ENCODE assay signal across 10 mouse cellular contexts in the genomic region with DNA sequence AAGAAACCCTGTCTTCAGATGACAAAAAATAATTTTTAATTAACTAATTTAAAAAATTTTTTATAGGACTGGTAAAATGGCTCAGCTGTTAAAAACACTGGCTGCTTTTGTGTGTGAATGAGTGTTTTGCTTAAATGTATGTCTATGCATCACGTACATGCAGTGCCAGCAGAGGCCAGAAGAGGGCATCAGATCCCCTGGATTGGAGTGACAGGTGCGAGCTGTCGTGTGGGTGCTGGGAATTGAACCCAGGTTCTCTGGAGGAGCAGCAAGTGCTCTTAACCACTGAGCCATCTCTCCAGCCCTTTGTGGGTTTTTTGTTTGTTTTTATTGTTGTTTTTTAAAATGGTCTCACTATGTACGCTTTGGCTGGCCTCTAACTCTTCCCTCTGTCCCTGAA. TPM values are rescaled to one million over a fixed set of nuclear protein-coding genes. Genes with fewer than 3 reads are reported as not detected.
DNase-seq lines count a peak whose midpoint lies in the region; ATAC-seq and TF ChIP-seq lines count a peak whose summit lies in the region.
"Had no signal": no experiment of that assay in that cellular context is flagged by ENCODE, and none has a peak within 500 bp of the region (broad histone marks: within the 10 kb centered on the region; RNA-seq: fewer than 3 reads in every experiment).

No protein-coding gene starts in this region.

- H3K4me1 ChIP-seq in kidney, postnatal 0 days (replicated peaks; ENCODE audit: insufficient read depth, low read length), result no peaks in the 10 kb centered on the region
- no peaks in the 10 kb centered on the region for H3K4me1 ChIP-seq in kidney, embryonic 14.5 days (ENCODE audit: control insufficient read depth, insufficient read depth, low read length)
- peaks cover 4% of the 10 kb centered on the region for H3K4me1 ChIP-seq in ES-Bruce4 (ENCODE audit: control insufficient read depth, insufficient read depth, low read length)
- H3K4me1 ChIP-seq: embryonic facial prominence, embryonic 13.5 days had no signal

- H3K4me2 ChIP-seq in kidney, postnatal 0 days (ENCODE audit: low read length), result no peak overlapping the region
- no peak overlapping the region for H3K4me2 ChIP-seq in kidney, embryonic 14.5 days (replicated peaks; ENCODE audit: low read depth, low read length)
- no peak overlapping the region for H3K4me2 ChIP-seq in myocyte (ENCODE audit: low read depth)
- H3K4me2 ChIP-seq: embryonic facial prominence, embryonic 13.5 days had no signal

- no peak for ATAC-seq in kidney, postnatal 0 days (replicated peaks; ENCODE audit: low FRiP score, low read depth)
- no peak for ATAC-seq in kidney, embryonic 14.5 days (ENCODE audit: low FRiP score, low TSS enrichment)

- no peaks in the 10 kb centered on the region for H3K9me3 ChIP-seq in kidney, postnatal 0 days (replicated peaks; ENCODE audit: low read length)
- 0 out of 2 replicates have a peak, but pooled peaks cover 3% of the 10 kb centered on the region for H3K9me3 ChIP-seq in kidney, embryonic 14.5 days (ENCODE audit: control insufficient read depth, low read length)
- H3K9me3 ChIP-seq in ES-Bruce4 (replicated peaks; ENCODE audit: control insufficient read depth, insufficient read depth, low read length, poor library complexity, severe bottlenecking), result no peaks in the 10 kb centered on the region
- H3K9me3 ChIP-seq: embryonic facial prominence, embryonic 13.5 days had no signal

- no peaks in the 10 kb centered on the region for H3K79me2 ChIP-seq in myocyte (ENCODE audit: control insufficient read depth, insufficient read depth)

- no peak overlapping the region for H3K27ac ChIP-seq in kidney, postnatal 0 days
- no peak overlapping the region for H3K27ac ChIP-seq in kidney, embryonic 14.5 days (ENCODE audit: low read depth, low read length)
- no peak overlapping the region for H3K27ac ChIP-seq in ES-Bruce4 (ENCODE audit: insufficient read depth, low read length)
- H3K27ac ChIP-seq: embryonic facial prominence, embryonic 13.5 days had no signal

- H3K27me3 ChIP-seq in kidney, postnatal 0 days (ENCODE audit: insufficient read depth, low read length), result no peaks in the 10 kb centered on the region
- no peaks in the 10 kb centered on the region for H3K27me3 ChIP-seq in kidney, embryonic 14.5 days (ENCODE audit: control insufficient read depth, insufficient read depth, low read length)
- H3K27me3 ChIP-seq in ES-Bruce4 (ENCODE audit: control insufficient read depth, insufficient read depth, low read length, poor library complexity, severe bottlenecking) (no peaks in the 10 kb centered on the region), myocyte (ENCODE audit: control insufficient read depth, insufficient read depth, insufficient read length) (no peaks in the 10 kb centered on the region)
- H3K27me3 ChIP-seq: embryonic facial prominence, embryonic 13.5 days had no signal

- DNase-seq in kidney, postnatal 0 days (ENCODE audit: low spot score), result no peak
- peak; percentile 60 for DNase-seq in A20 (ENCODE audit: low read depth, low spot score)
- DNase-seq in frontal cortex, adult 2 months (ENCODE audit: extremely low spot score in 1 of 2, low spot score in 1 of 2), result no peak
- DNase-seq in heart, postnatal 14 days, result no peak
- no peak for DNase-seq in left cerebral cortex, postnatal 4 days
- DNase-seq: right cerebral cortex, postnatal 25 days had no signal

- no peak overlapping the region for H3K4me3 ChIP-seq in kidney, postnatal 0 days (replicated peaks; ENCODE audit: low read depth, low read length)
- no peak overlapping the region for H3K4me3 ChIP-seq in kidney, embryonic 14.5 days (ENCODE audit: low read length)
- H3K4me3 ChIP-seq in ES-Bruce4 (ENCODE audit: low read depth, low read length) (no peak overlapping the region), myocyte (no peak overlapping the region)
- H3K4me3 ChIP-seq: embryonic facial prominence, embryonic 13.5 days had no signal

- no peak overlapping the region for H3ac ChIP-seq in myocyte (ENCODE audit: control insufficient read depth, insufficient read length)

- TF ChIP-seq EP300 in ES-Bruce4 (IDR thresholded peaks at IDR 0.05; ENCODE audit: insufficient read depth, low read depth, low read length), result no peak

- peak; percentile 59 for TF ChIP-seq CTCF in kidney, postnatal 0 days (IDR thresholded peaks at IDR 0.05; ENCODE audit: low read depth)
- TF ChIP-seq CTCF in ES-Bruce4 (IDR thresholded peaks at IDR 0.05; ENCODE audit: low read depth, low read length), result peak; percentile 72

- H3K36me3 ChIP-seq in kidney, postnatal 0 days (ENCODE audit: insufficient read depth, low read length), result no peaks in the 10 kb centered on the region
- H3K36me3 ChIP-seq in kidney, embryonic 14.5 days (ENCODE audit: control insufficient read depth, insufficient read depth, low read length), result no peaks in the 10 kb centered on the region
- H3K36me3 ChIP-seq in ES-Bruce4 (ENCODE audit: control insufficient read depth, insufficient read depth, low read length, poor library complexity, severe bottlenecking) (no peaks in the 10 kb centered on the region), myocyte (ENCODE audit: control insufficient read depth, insufficient read depth) (no peaks in the 10 kb centered on the region)

- intact Hi-C loops in heart, postnatal 14 days (cut with DNase I), result no loop called here
- intact Hi-C loops in left cerebral cortex, postnatal 4 days (cut with DNase I), result no loop called here

- 93% methylated on average over 4 of the region's 4 CpGs for WGBS in kidney, postnatal 0 days
- WGBS in kidney, embryonic 14.5 days, result 91% methylated on average over 4 of the region's 4 CpGs

- TF ChIP-seq POLR2A in ES-Bruce4 (IDR thresholded peaks at IDR 0.05; ENCODE audit: insufficient read depth, low read length) (no peak), myocyte (IDR thresholded peaks at IDR 0.05; ENCODE audit: insufficient read length, low read depth) (no peak)

- no peak overlapping the region for H3K9ac ChIP-seq in kidney, postnatal 0 days (ENCODE audit: low read depth, low read length)
- H3K9ac ChIP-seq in kidney, embryonic 14.5 days (ENCODE audit: low read depth, low read length), result no peak overlapping the region
- H3K9ac ChIP-seq in ES-Bruce4 (ENCODE audit: low read depth, poor library complexity, severe bottlenecking), result no peak overlapping the region
- H3K9ac ChIP-seq: embryonic facial prominence, embryonic 13.5 days had no signal

TF ChIP-seq in myocyte, 11 proteins besides CTCF, POLR2A, EP300 and RAD21:
- TF ChIP-seq TCF12 (IDR thresholded peaks at IDR 0.05; ENCODE audit: insufficient read depth, poor library complexity, severe bottlenecking) (no peak), E2F4 (IDR thresholded peaks at IDR 0.05; ENCODE audit: insufficient read depth) (no peak), MYOD1 (IDR thresholded peaks at IDR 0.05; ENCODE audit: control insufficient read depth in 1 of 3, insufficient read length in 2 of 3, low read depth in 2 of 3) (peak in 2 of 3 experiments; percentile 60 to 61), MAX (IDR thresholded peaks at IDR 0.05; ENCODE audit: low read depth) (no peak), REST (IDR thresholded peaks at IDR 0.05; ENCODE audit: insufficient read depth, insufficient read length) (no peak)

RNA-seq across cellular contexts. Expression of a gene that starts 10.3 kb away (rescaled TPM):
- polyA plus RNA-seq in kidney, postnatal 0 days (2015; fragmentation: Nextera tagmentation; extraction: Ambion mirVana), result 3.2 and 3.3 TPM in 2 replicates
- polyA plus RNA-seq in kidney, embryonic 14.5 days (2014; fragmentation: Nextera tagmentation; extraction: Ambion mirVana), result 2.0 and 3.2 TPM in 2 replicates
- 1.6 and 2.0 TPM in 2 replicates for polyA plus RNA-seq in ES-Bruce4 (2011; ENCODE audit: insufficient read depth, insufficient read length, low read depth, missing spikeins)
- polyA plus RNA-seq in myocyte (2012; fragmentation: generic; extraction: Trizol), result 1.6 TPM
- 37.7 and 43.4 TPM in 2 replicates for polyA plus RNA-seq in frontal cortex, adult 2 months (2012; rRNA removed)
- under 1 TPM; 0.48 to 0.61 TPM for total RNA-seq in heart, postnatal 14 days (2021)
- 10 to 100 TPM; 44.0 to 48.8 TPM for total RNA-seq in left cerebral cortex, postnatal 4 days (2021)

RNA-seq across cellular contexts. Expression of a gene that starts 19.8 kb away (rescaled TPM):
- polyA plus RNA-seq in kidney, postnatal 0 days (2015; fragmentation: Nextera tagmentation; extraction: Ambion mirVana), result 7.0 and 7.1 TPM in 2 replicates
- polyA plus RNA-seq in kidney, embryonic 14.5 days (2014; fragmentation: Nextera tagmentation; extraction: Ambion mirVana), result 16.6 and 16.7 TPM in 2 replicates
- 8.6 and 11.3 TPM in 2 replicates for polyA plus RNA-seq in ES-Bruce4 (2011; ENCODE audit: insufficient read depth, insufficient read length, low read depth, missing spikeins)
- 5.4 TPM for polyA plus RNA-seq in myocyte (2012; fragmentation: generic; extraction: Trizol)
- polyA plus RNA-seq in frontal cortex, adult 2 months (2012; rRNA removed), result 12.7 and 13.1 TPM in 2 replicates
- 10 to 100 TPM; 18.1 to 21.3 TPM for total RNA-seq in heart, postnatal 14 days (2021)
- 10 to 100 TPM; 38.5 to 43.9 TPM for total RNA-seq in left cerebral cortex, postnatal 4 days (2021)

RNA-seq across cellular contexts. Expression of a gene that starts 47.0 kb away (rescaled TPM):
- polyA plus RNA-seq in kidney, postnatal 0 days (2015; fragmentation: Nextera tagmentation; extraction: Ambion mirVana), result 77.4 and 78.7 TPM in 2 replicates
- polyA plus RNA-seq in kidney, embryonic 14.5 days (2014; fragmentation: Nextera tagmentation; extraction: Ambion mirVana), result 73.9 and 79.4 TPM in 2 replicates
- polyA plus RNA-seq in ES-Bruce4 (2011; ENCODE audit: insufficient read depth, insufficient read length, low read depth, missing spikeins) (24.8 TPM in 2 replicates), myocyte (2012; fragmentation: generic; extraction: Trizol) (30.6 TPM)
- 26.3 and 30.2 TPM in 2 replicates for polyA plus RNA-seq in frontal cortex, adult 2 months (2012; rRNA removed)
- 10 to 100 TPM; 17.8 to 18.0 TPM for total RNA-seq in heart, postnatal 14 days (2021)
- 10 to 100 TPM; 34.9 to 39.3 TPM for total RNA-seq in left cerebral cortex, postnatal 4 days (2021)

RNA-seq across cellular contexts. Expression of a gene that starts 54.0 kb away (rescaled TPM):
- polyA plus RNA-seq in kidney, postnatal 0 days (2015; fragmentation: Nextera tagmentation; extraction: Ambion mirVana), result 12.5 and 12.6 TPM in 2 replicates
- 12.0 and 13.1 TPM in 2 replicates for polyA plus RNA-seq in kidney, embryonic 14.5 days (2014; fragmentation: Nextera tagmentation; extraction: Ambion mirVana)
- polyA plus RNA-seq in ES-Bruce4 (2011; ENCODE audit: insufficient read depth, insufficient read length, low read depth, missing spikeins) (8.9 and 9.1 TPM in 2 replicates), myocyte (2012; fragmentation: generic; extraction: Trizol) (41.3 TPM)
- 9.1 and 11.5 TPM in 2 replicates for polyA plus RNA-seq in frontal cortex, adult 2 months (2012; rRNA removed)
- 10 to 100 TPM; 10.6 to 12.1 TPM for total RNA-seq in heart, postnatal 14 days (2021)
- 10 to 100 TPM; 25.0 to 28.6 TPM for total RNA-seq in left cerebral cortex, postnatal 4 days (2021)
